7 mouse cellular contexts compared by ENCODE assay signal in genomic region chr2:132253603-132254002, GRCm38 (mm10). TPM values are rescaled to one million over a fixed set of nuclear protein-coding genes. Genes with fewer than 3 reads are reported as not detected.
DNase-seq lines count a peak whose midpoint lies in the region; ATAC-seq and TF ChIP-seq lines count a peak whose summit lies in the region.

No protein-coding gene starts in this region.

- peak overlapping the region; percentile 92 for H3K4me3 ChIP-seq in megakaryocyte, embryonic 14.5 days (replicated peaks)
- H3K4me3 ChIP-seq in forebrain, embryonic 13.5 days, result peak overlapping the region; percentile 59
- peak overlapping the region; percentile 81 for H3K4me3 ChIP-seq in liver, embryonic 11.5 days (ENCODE audit: low read depth, low read length)
- H3K4me3 ChIP-seq in stomach, postnatal 0 days (ENCODE audit: low read depth, low read length), result peak overlapping the region; percentile 61

- peaks cover 52% of the 10 kb centered on the region for H3K4me1 ChIP-seq in megakaryocyte, embryonic 14.5 days
- H3K4me1 ChIP-seq in forebrain, embryonic 13.5 days, result peaks cover 39% of the 10 kb centered on the region
- peaks cover 13% of the 10 kb centered on the region for H3K4me1 ChIP-seq in liver, embryonic 11.5 days (replicated peaks; ENCODE audit: control insufficient read depth, insufficient read depth, low read length)
- H3K4me1 ChIP-seq in stomach, postnatal 0 days (replicated peaks; ENCODE audit: control insufficient read depth, insufficient read depth), result no peaks in the 10 kb centered on the region; the same call in 1 of the 2 replicates

- no peak for ATAC-seq in megakaryocyte, adult 5-6 weeks (ENCODE audit: poor library complexity, severe bottlenecking)
- ATAC-seq in forebrain, embryonic 13.5 days, result no peak
- no peak for ATAC-seq in liver, embryonic 11.5 days (replicated peaks; ENCODE audit: low FRiP score)
- ATAC-seq in stomach, postnatal 0 days (ENCODE audit: low FRiP score, low TSS enrichment), result no peak

- peak overlapping the region; percentile 59; the same call in 1 of the 2 replicates for H3K27ac ChIP-seq in forebrain, embryonic 13.5 days
- peak overlapping the region; percentile 85 for H3K27ac ChIP-seq in liver, embryonic 11.5 days (ENCODE audit: low read depth, low read length)
- peak overlapping the region; percentile 61 for H3K27ac ChIP-seq in stomach, postnatal 0 days (replicated peaks)

- H3K4me2 ChIP-seq in forebrain, embryonic 13.5 days, result peak overlapping the region; percentile 72
- peak overlapping the region; percentile 71 for H3K4me2 ChIP-seq in liver, embryonic 11.5 days
- peak overlapping the region; percentile 80 for H3K4me2 ChIP-seq in stomach, postnatal 0 days (replicated peaks; ENCODE audit: low read depth)

- TF ChIP-seq EP300 in stomach, postnatal 0 days (optimal IDR thresholded peaks at IDR 0.05), result no peak

- H3K27me3 ChIP-seq in megakaryocyte, embryonic 14.5 days (replicated peaks), result no peaks in the 10 kb centered on the region
- no peaks in the 10 kb centered on the region for H3K27me3 ChIP-seq in forebrain, embryonic 13.5 days
- no peaks in the 10 kb centered on the region for H3K27me3 ChIP-seq in liver, embryonic 11.5 days (replicated peaks; ENCODE audit: control insufficient read depth, insufficient read depth, low read length)
- H3K27me3 ChIP-seq in stomach, postnatal 0 days (ENCODE audit: control insufficient read depth, insufficient read depth, low read length), result no peaks in the 10 kb centered on the region

- 2% methylated on average over 7 of the region's 7 CpGs for WGBS in forebrain, embryonic 13.5 days
- 2% methylated on average over 7 of the region's 7 CpGs for WGBS in liver, embryonic 11.5 days
- WGBS in stomach, postnatal 0 days, result 1% methylated on average over 7 of the region's 7 CpGs

- DNase-seq in liver, embryonic 11.5 days (ENCODE audit: low spot score), result no peak
- DNase-seq in stomach, postnatal 0 days (ENCODE audit: low spot score), result no peak
- no peak for DNase-seq in spleen, postnatal 36 days (ENCODE audit: low spot score in 2 of 2)
- no peak for DNase-seq in frontal cortex, postnatal 10 days (ENCODE audit: low spot score in 2 of 2)

- no peaks in the 10 kb centered on the region for H3K9me3 ChIP-seq in megakaryocyte, embryonic 14.5 days
- H3K9me3 ChIP-seq in forebrain, embryonic 13.5 days (replicated peaks), result no peaks in the 10 kb centered on the region
- H3K9me3 ChIP-seq in liver, embryonic 11.5 days (ENCODE audit: control insufficient read depth, low read length), result no peaks in the 10 kb centered on the region
- no peaks in the 10 kb centered on the region for H3K9me3 ChIP-seq in stomach, postnatal 0 days (ENCODE audit: control insufficient read depth, low read length)

- H3K36me3 ChIP-seq in megakaryocyte, embryonic 14.5 days (replicated peaks; ENCODE audit: low read length), result peaks cover 26% of the 10 kb centered on the region
- H3K36me3 ChIP-seq in forebrain, embryonic 13.5 days (ENCODE audit: poor library complexity, severe bottlenecking), result peaks cover 24% of the 10 kb centered on the region
- H3K36me3 ChIP-seq in liver, embryonic 11.5 days (ENCODE audit: control insufficient read depth, insufficient read depth, low read length), result peaks cover 14% of the 10 kb centered on the region
- H3K36me3 ChIP-seq in stomach, postnatal 0 days (ENCODE audit: control insufficient read depth, insufficient read depth, low read length), result no peaks in the 10 kb centered on the region

- peak overlapping the region; percentile 78 for H3K9ac ChIP-seq in forebrain, embryonic 13.5 days
- peak overlapping the region; percentile 93 for H3K9ac ChIP-seq in liver, embryonic 11.5 days (ENCODE audit: low read depth, low read length)
- 0 out of 2 replicates have a peak overlapping the region, but pooled peaks have one; percentile 18 for H3K9ac ChIP-seq in stomach, postnatal 0 days (ENCODE audit: low read length)

- TF ChIP-seq CTCF in stomach, postnatal 0 days (IDR thresholded peaks at IDR 0.05; ENCODE audit: low read depth), result no peak

RNA-seq across cellular contexts. Expression of gene Pcna, which starts 0.5 kb away (rescaled TPM):
- polyA plus RNA-seq in megakaryocyte, embryonic 14.5 days (2012; ENCODE audit: insufficient read depth, low replicate concordance), result 6.9 and 19.1 TPM in 2 replicates
- total RNA-seq in megakaryocyte, adult 5-6 weeks (2015), result 619 and 646 TPM in 2 replicates
- total RNA-seq in megakaryocyte, adult 5-6 weeks (2017), result 482 and 494 TPM in 2 replicates
- polyA plus RNA-seq in forebrain, embryonic 13.5 days (2015; fragmentation: Nextera tagmentation; extraction: Ambion mirVana), result 322 and 326 TPM in 2 replicates
- polyA plus RNA-seq in liver, embryonic 11.5 days (2014; fragmentation: Nextera tagmentation; extraction: Ambion mirVana), result 415 and 419 TPM in 2 replicates
- 108 and 110 TPM in 2 replicates for polyA plus RNA-seq in stomach, postnatal 0 days (2015; fragmentation: Nextera tagmentation; extraction: Ambion mirVana)

RNA-seq across cellular contexts. Expression of gene Tmem230, which starts 6.0 kb away (rescaled TPM):
- 23.1 and 24.3 TPM in 2 replicates for polyA plus RNA-seq in megakaryocyte, embryonic 14.5 days (2012; ENCODE audit: insufficient read depth, low replicate concordance)
- total RNA-seq in megakaryocyte, adult 5-6 weeks (2015), result 44.3 and 52.5 TPM in 2 replicates
- total RNA-seq in megakaryocyte, adult 5-6 weeks (2017), result 18.4 and 18.8 TPM in 2 replicates
- 48.4 and 48.9 TPM in 2 replicates for polyA plus RNA-seq in forebrain, embryonic 13.5 days (2015; fragmentation: Nextera tagmentation; extraction: Ambion mirVana)
- 37.9 and 38.2 TPM in 2 replicates for polyA plus RNA-seq in liver, embryonic 11.5 days (2014; fragmentation: Nextera tagmentation; extraction: Ambion mirVana)
- polyA plus RNA-seq in stomach, postnatal 0 days (2015; fragmentation: Nextera tagmentation; extraction: Ambion mirVana), result 28.6 and 29.4 TPM in 2 replicates

RNA-seq across cellular contexts. Expression of gene Cds2, which starts 9.3 kb away (rescaled TPM):
- 13.8 and 21.9 TPM in 2 replicates for polyA plus RNA-seq in megakaryocyte, embryonic 14.5 days (2012; ENCODE audit: insufficient read depth, low replicate concordance)
- 17.9 and 32.0 TPM in 2 replicates for total RNA-seq in megakaryocyte, adult 5-6 weeks (2015)
- total RNA-seq in megakaryocyte, adult 5-6 weeks (2017), result 24.4 and 26.3 TPM in 2 replicates
- polyA plus RNA-seq in forebrain, embryonic 13.5 days (2015; fragmentation: Nextera tagmentation; extraction: Ambion mirVana), result 19.2 and 21.7 TPM in 2 replicates
- 12.9 and 19.0 TPM in 2 replicates for polyA plus RNA-seq in liver, embryonic 11.5 days (2014; fragmentation: Nextera tagmentation; extraction: Ambion mirVana)
- 12.6 and 13.1 TPM in 2 replicates for polyA plus RNA-seq in stomach, postnatal 0 days (2015; fragmentation: Nextera tagmentation; extraction: Ambion mirVana)

Comparison
In these comparisons a context has a peak if more than half of its experiments do, and no peak if none do; other contexts are left out.
1. H3K9ac ChIP-seq: peak in every context shown above with its lines; median percentile 93 in liver, embryonic 11.5 days; 78 in forebrain, embryonic 13.5 days; 18 in stomach, postnatal 0 days.